Mouse (Mus musculus) mesoderm, embryonic 11.5 days (tissue): ENCODE data around the gene Hist1h2ad.
"Not testable (repeated sequence)": the region's sequence is repeated elsewhere in the genome, so short reads cannot be mapped to it uniquely, and the experiment has no call there.

Source experiments
- DNase-seq: peaks from one replicate; pipeline ENCODE4 v3.0.0-alpha.2; 2012; ENCODE audit warnings: low read depth, low spot score

The Hist1h2ad gene

GRCm38 (mm10) chr13:23573898-23574524, at the start of gene Hist1h2ad, which contains the start of gene Hist1h2bf:
Gene Hist1h2ad (plus strand): TSS chr13:23574381.
Gene Hist1h2bf (minus strand): TSS chr13:23574196.
- peak; percentile 97 for DNase-seq

GRCm38 (mm10) chr13:23524654-23525053, 49.5 kb upstream of the Hist1h2ad start:
- DNase-seq: peak; percentile 93

GRCm38 (mm10) chr13:23525901-23526300, 48.3 kb upstream of the Hist1h2ad start:
- no peak for DNase-seq

GRCm38 (mm10) chr13:23526312-23526711, 47.9 kb upstream of the Hist1h2ad start:
- DNase-seq: peak; percentile 92

- no peak for DNase-seq
These were observed 45.2 kb upstream of the Hist1h2ad start for GRCm38 (mm10) chr13:23529005-23529404.

GRCm38 (mm10) chr13:23529480-23530165, 44.6 kb upstream of the Hist1h2ad start:
- no peak for DNase-seq

GRCm38 (mm10) chr13:23530181-23530900, 43.8 kb upstream of the Hist1h2ad start:
- DNase-seq: no peak

GRCm38 (mm10) chr13:23530901-23531875, 43.0 kb upstream of the Hist1h2ad start, which contains the start of gene Hist1h4h:
Gene Hist1h4h (plus strand): TSS chr13:23531050.
- peak; percentile 98 for DNase-seq

- no peak for DNase-seq
These were observed 41.7 kb upstream of the Hist1h2ad start for GRCm38 (mm10) chr13:23532262-23533075.

GRCm38 (mm10) chr13:23533560-23534367, 40.4 kb upstream of the Hist1h2ad start, which contains the start of gene Hist1h2af:
Gene Hist1h2af (plus strand): TSS chr13:23533906.
- DNase-seq: peak; percentile 91

GRCm38 (mm10) chr13:23534368-23535131, 39.6 kb upstream of the Hist1h2ad start:
- DNase-seq: no peak

GRCm38 (mm10) chr13:23535137-23536075, 38.8 kb upstream of the Hist1h2ad start, which contains the start of gene Hist1h3g:
Gene Hist1h3g (plus strand): TSS chr13:23535422.
- peak; percentile 96 for DNase-seq

GRCm38 (mm10) chr13:23536076-23536822, 37.9 kb upstream of the Hist1h2ad start:
- no peak for DNase-seq

GRCm38 (mm10) chr13:23537006-23537710, 37.0 kb upstream of the Hist1h2ad start:
- no peak for DNase-seq

- DNase-seq: no peak
These were observed 35.9 kb upstream of the Hist1h2ad start for GRCm38 (mm10) chr13:23538249-23538648.

GRCm38 (mm10) chr13:23539821-23540220, 34.4 kb upstream of the Hist1h2ad start:
- DNase-seq: not testable (repeated sequence)
